Mouse (Mus musculus) gonadal fat pad, adult 2 months (tissue): ENCODE data around the gene Crb3. TPM values are rescaled to one million over a fixed set of nuclear protein-coding genes. Genes with fewer than 3 reads are reported as not detected.

ENCODE experiments used
- DNase-seq: peaks from one replicate; pipeline ENCODE4 v3.0.0-alpha.2; 2012; ENCODE audit warnings: low read depth
- polyA plus RNA-seq: library from polyadenylated mRNA; depleted of rRNA; stranded (reverse); fragments of >200 nt; gene quantifications from 2 replicates; pipeline ENCODE4 v1.2.3, GENCODE M21; 2012; rRNA removed

Gene Crb3
- polyA plus RNA-seq, 1 experiment = 38.7 TPM

DNA sequence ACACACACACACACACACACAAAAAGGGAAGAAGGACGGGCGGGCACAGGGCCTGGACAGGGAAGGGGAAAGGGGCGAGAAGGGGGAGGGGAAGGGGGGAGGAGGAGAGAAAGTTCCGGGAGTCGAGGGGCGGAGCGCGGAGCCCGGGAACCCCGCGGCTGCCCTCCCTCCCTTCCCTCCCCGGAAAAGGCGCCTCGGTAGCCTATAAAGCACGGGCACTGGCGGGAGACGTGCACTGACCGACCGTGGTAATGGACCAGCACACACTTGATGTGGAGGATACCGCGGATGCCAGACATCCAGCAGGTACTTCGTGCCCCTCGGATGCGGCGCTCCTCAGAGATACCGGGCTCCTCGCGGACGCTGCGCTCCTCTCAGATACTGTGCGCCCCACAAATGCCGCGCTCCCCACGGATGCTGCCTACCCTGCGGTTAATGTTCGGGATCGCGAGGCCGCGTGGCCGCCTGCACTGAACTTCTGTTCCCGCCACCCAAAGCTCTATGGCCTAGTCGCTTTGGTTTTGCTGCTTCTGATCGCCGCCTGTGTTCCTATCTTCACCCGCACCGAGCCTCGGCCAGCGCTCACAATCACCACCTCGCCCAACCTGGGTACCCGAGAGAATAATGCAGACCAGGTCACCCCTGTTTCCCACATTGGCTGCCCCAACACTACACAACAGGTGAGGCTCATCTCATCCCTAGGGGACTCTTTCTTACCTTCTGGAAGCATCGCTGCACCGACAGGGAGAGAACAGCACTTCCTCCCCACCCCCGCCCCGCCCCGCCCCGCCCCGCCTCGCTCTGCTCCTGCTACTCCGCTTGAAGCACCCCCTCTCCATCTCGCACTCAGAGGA lies 46.5 kb downstream of the Crb3 start, which contains the start of gene Tnfsf9:
Tnfsf9 (plus strand) TSS at position 145 of the 854 bp plus-strand sequence.
- no peak for DNase-seq

GRCm38 (mm10) chr17:57106035-57106368 lies 47.1 kb downstream of the Crb3 start:
- DNase-seq = no peak

DNA sequence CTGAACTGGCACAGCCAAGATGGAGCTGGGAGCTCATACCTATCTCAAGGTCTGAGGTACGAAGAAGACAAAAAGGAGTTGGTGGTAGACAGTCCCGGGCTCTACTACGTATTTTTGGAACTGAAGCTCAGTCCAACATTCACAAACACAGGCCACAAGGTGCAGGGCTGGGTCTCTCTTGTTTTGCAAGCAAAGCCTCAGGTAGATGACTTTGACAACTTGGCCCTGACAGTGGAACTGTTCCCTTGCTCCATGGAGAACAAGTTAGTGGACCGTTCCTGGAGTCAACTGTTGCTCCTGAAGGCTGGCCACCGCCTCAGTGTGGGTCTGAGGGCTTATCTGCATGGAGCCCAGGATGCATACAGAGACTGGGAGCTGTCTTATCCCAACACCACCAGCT lies 48.2 kb downstream of the Crb3 start:
- DNase-seq = no peak

- no peak for DNase-seq
These were observed 49.2 kb downstream of the Crb3 start for GRCm38 (mm10) chr17:57108040-57108665.

GRCm38 (mm10) chr17:57108666-57109171 lies 49.8 kb downstream of the Crb3 start:
- DNase-seq = no peak

DNA sequence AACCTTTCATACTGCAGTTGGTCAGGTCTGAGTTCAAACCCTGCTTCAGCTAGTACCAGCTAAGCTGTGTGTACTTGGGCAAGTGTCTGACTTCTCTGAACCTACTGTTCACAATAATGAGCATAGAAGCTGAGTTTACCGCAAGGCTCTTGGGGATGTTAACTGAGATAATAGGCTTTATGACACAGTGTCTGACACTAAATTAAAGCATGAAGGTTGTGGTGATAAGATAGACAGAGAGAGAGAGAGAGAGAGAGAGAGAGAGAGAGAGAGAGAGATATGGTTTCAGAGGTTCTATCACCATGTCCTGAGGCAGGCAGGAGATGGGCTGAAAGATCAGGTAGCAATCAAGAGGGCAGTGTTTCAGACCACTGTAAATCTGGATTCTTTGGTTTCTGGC lies 51.1 kb downstream of the Crb3 start:
- no peak for DNase-seq

- no peak for DNase-seq
These were observed 54.0 kb downstream of the Crb3 start for GRCm38 (mm10) chr17:57112768-57113474.

Other genes with a start within 250 kb of the Crb3 start
- gene Rfx2, start 228.1 kb upstream of the Crb3 start, polyA plus RNA-seq = 11.2 and 13.1 TPM in 2 replicates
- gene Acsbg2, start 184.7 kb upstream of the Crb3 start, polyA plus RNA-seq = 0.74 and 1.5 TPM in 2 replicates
- gene 1700061G19Rik, start 183.6 kb upstream of the Crb3 start, polyA plus RNA-seq = 0.23 and 0.38 TPM in 2 replicates
- gene Mllt1, start 123.7 kb upstream of the Crb3 start, polyA plus RNA-seq = 33.6 and 36.4 TPM in 2 replicates
- not detected in 2 replicates for gene Acer1, start 77.0 kb upstream of the Crb3 start, polyA plus RNA-seq
- 171 and 183 TPM in 2 replicates for gene Clpp, start 68.8 kb upstream of the Crb3 start, polyA plus RNA-seq
- 32.3 and 38.3 TPM in 2 replicates for gene Alkbh7, start 61.8 kb upstream of the Crb3 start, polyA plus RNA-seq
- not detected in 2 replicates for gene Pspn, start 59.1 kb upstream of the Crb3 start, polyA plus RNA-seq
- gene Gtf2f1, start 47.8 kb upstream of the Crb3 start, polyA plus RNA-seq = 32.5 and 37.8 TPM in 2 replicates
- gene Gm17949, start 47.6 kb upstream of the Crb3 start, polyA plus RNA-seq = 0.20 and 0.47 TPM in 2 replicates
- gene Khsrp, start 27.6 kb upstream of the Crb3 start, polyA plus RNA-seq = 44.9 and 61.6 TPM in 2 replicates
- 0.12 and 0.29 TPM in 2 replicates for gene Slc25a41, start 17.5 kb upstream of the Crb3 start, polyA plus RNA-seq
- 49.0 and 61.9 TPM in 2 replicates for gene Slc25a23, start 758 bp downstream of the Crb3 start, polyA plus RNA-seq
- gene Dennd1c, start 19.4 kb downstream of the Crb3 start, polyA plus RNA-seq = 5.0 and 5.4 TPM in 2 replicates
- 2.5 and 4.3 TPM in 2 replicates for gene Tubb4a, start 28.7 kb downstream of the Crb3 start, polyA plus RNA-seq
- gene Tnfsf9, start 46.2 kb downstream of the Crb3 start, polyA plus RNA-seq = 0.55 and 0.58 TPM in 2 replicates
- gene Cd70, start 90.7 kb downstream of the Crb3 start, polyA plus RNA-seq = not detected in 2 replicates
- 0.24 and 0.32 TPM in 2 replicates for gene Tnfsf14, start 135.1 kb downstream of the Crb3 start, polyA plus RNA-seq
- 194 and 273 TPM in 2 replicates for gene C3, start 169.0 kb downstream of the Crb3 start, polyA plus RNA-seq
- gene Gpr108, start 189.3 kb downstream of the Crb3 start, polyA plus RNA-seq = 77.8 and 78.2 TPM in 2 replicates
- gene Trip10, start 190.3 kb downstream of the Crb3 start, polyA plus RNA-seq = 27.5 and 33.1 TPM in 2 replicates
- gene Vav1, start 220.0 kb downstream of the Crb3 start, polyA plus RNA-seq = 2.9 and 3.1 TPM in 2 replicates